Mouse (Mus musculus) ES-E14 (cell line): ENCODE measurements around the gene Fli1.

ENCODE experiments used
- CHD2 ChIP-seq: IDR thresholded peaks from 2 replicates; pipeline ENCODE4 v1.6.1; 2014; ENCODE audit warnings: mild to moderate bottlenecking, low read depth, low read length, inconsistent platforms
- HCFC1 ChIP-seq: IDR thresholded peaks from 2 replicates; pipeline ENCODE4 v1.6.1; 2012; ENCODE audit warnings: low read length, inconsistent platforms, borderline replicate concordance; ENCODE audit not compliant: insufficient read depth
- MAFK ChIP-seq: IDR thresholded peaks from 2 replicates; pipeline ENCODE4 v1.6.1; 2014; ENCODE audit warnings: mild to moderate bottlenecking, low read depth, low read length, inconsistent platforms; ENCODE audit not compliant: insufficient read depth
- ZC3H11A ChIP-seq: IDR thresholded peaks from 2 replicates; pipeline ENCODE4 v1.6.1; 2012; ENCODE audit warnings: low read depth, mild to moderate bottlenecking, inconsistent platforms, low read length, borderline replicate concordance
- ZNF384 ChIP-seq: IDR thresholded peaks from 2 replicates; pipeline ENCODE4 v1.6.1; 2012; ENCODE audit warnings: low read depth, low read length, inconsistent platforms

GRCm38 (mm10) chr9:32578411-32578810 is 35.8 kb upstream of the Fli1 start:
- TF ChIP-seq MAFK (no peak), CHD2 (no peak), ZC3H11A (no peak), HCFC1 (no peak), ZNF384 (no peak)
